19 mouse cellular contexts compared by ENCODE assay signal in genomic region chr7:135734379-135734778, GRCm38 (mm10).
"Had no signal": no experiment of that assay in that cellular context is flagged by ENCODE, and none has a peak within 500 bp of the region (broad histone marks: within the 10 kb centered on the region; RNA-seq: fewer than 3 reads in every experiment).

No protein-coding gene starts in this region.

- H3K27me3 ChIP-seq: intestine, embryonic 15.5 days; liver, embryonic 13.5 days; midbrain, embryonic 15.5 days; neural tube, embryonic 12.5 days; neural tube, embryonic 15.5 days had no signal

- H3K36me3 ChIP-seq: intestine, embryonic 15.5 days; liver, embryonic 13.5 days; midbrain, embryonic 10.5 days; midbrain, embryonic 15.5 days; neural tube, embryonic 12.5 days; neural tube, embryonic 15.5 days had no signal

- H3K9me3 ChIP-seq: intestine, embryonic 15.5 days; liver, embryonic 13.5 days; midbrain, embryonic 10.5 days; midbrain, embryonic 15.5 days; neural tube, embryonic 12.5 days; neural tube, embryonic 15.5 days had no signal

- ATAC-seq: midbrain, embryonic 15.5 days had no signal

- H3K4me2 ChIP-seq: liver, embryonic 13.5 days; midbrain, embryonic 15.5 days; neural tube, embryonic 12.5 days; neural tube, embryonic 15.5 days had no signal

- H3K9ac ChIP-seq: intestine, embryonic 15.5 days; midbrain, embryonic 15.5 days; neural tube, embryonic 12.5 days; neural tube, embryonic 15.5 days had no signal

- H3K4me3 ChIP-seq: intestine, embryonic 15.5 days; layer of hippocampus, adult 2 months; left cerebral cortex, adult 2 months; liver, embryonic 13.5 days; megakaryocyte, embryonic 14.5 days; midbrain, embryonic 10.5 days; midbrain, embryonic 15.5 days; neural tube, embryonic 12.5 days; neural tube, embryonic 15.5 days had no signal

- H3K27ac ChIP-seq: layer of hippocampus, adult 2 months; left cerebral cortex, adult 2 months; midbrain, embryonic 10.5 days; midbrain, embryonic 15.5 days; neural tube, embryonic 12.5 days; neural tube, embryonic 15.5 days had no signal

- H3K4me1 ChIP-seq: neural tube, embryonic 12.5 days had no signal

- DNase-seq: kidney, adult 11 months; layer of hippocampus, adult 9-11 months; layer of hippocampus, postnatal 36 days; liver, embryonic 13.5 days; lung, adult 2 months; lung, postnatal 36 days; right cerebral cortex, adult 18-20 months; right cerebral cortex, postnatal 25 days; spleen, adult 18-20 months; thymus, adult 18-20 months; thymus, postnatal 25 days had no signal
